Mouse (Mus musculus) NIH3T3 (cell line): Measurements from ENCODE around the gene Gm5930.
"Not testable (repeated sequence)": the region's sequence is repeated elsewhere in the genome, so short reads cannot be mapped to it uniquely, and the experiment has no call there.

Experiments
- DNase-seq: peaks from one replicate; pipeline ENCODE4 v3.0.0-alpha.2; 2012; ENCODE audit warnings: low read depth

The Gm5930 gene

GRCm38 (mm10) chr14:44338484-44338883, at the start of gene Gm5930:
TSS of gene Gm5930 (minus strand) at chr14:44338584.
- DNase-seq = not testable (repeated sequence)

- not testable (repeated sequence) for DNase-seq
Observed at GRCm38 (mm10) chr14:44384233-44384632, 45.8 kb upstream of the Gm5930 start.

GRCm38 (mm10) chr14:44365057-44365456, 26.7 kb upstream of the Gm5930 start, which contains the start of gene Gm8229:
TSS of gene Gm8229 (plus strand) at chr14:44365357.
- DNase-seq = not testable (repeated sequence)

- DNase-seq = not testable (repeated sequence)
Observed at GRCm38 (mm10) chr14:44362301-44362700, 23.9 kb upstream of the Gm5930 start.

- not testable (repeated sequence) for DNase-seq
Observed at GRCm38 (mm10) chr14:44361416-44361815, 23.0 kb upstream of the Gm5930 start.

GRCm38 (mm10) chr14:44312049-44312448, 26.3 kb downstream of the Gm5930 start:
- not testable (repeated sequence) for DNase-seq

GRCm38 (mm10) chr14:44285280-44285679, 53.1 kb downstream of the Gm5930 start, which contains the start of gene Gm8220:
TSS of gene Gm8220 (plus strand) at chr14:44285580.
- DNase-seq = not testable (repeated sequence)
